Mouse (Mus musculus) hindbrain, embryonic 16.5 days (tissue): Measurements from ENCODE around the gene Gpr152. TPM values are rescaled to one million over a fixed set of nuclear protein-coding genes. Genes with fewer than 3 reads are reported as not detected.

Experiments
- ATAC-seq: fragments of 200-750 bp; cut with Nextera tagmentation; 2 replicates; pipeline ENCODE4 v1.8.0; 2017; ENCODE audit warnings: moderate TSS enrichment, moderate library complexity
- H3K27ac ChIP-seq: fragments of 300-500 bp; sonication (generic); 2 replicates; pipeline ENCODE4 v1.5.1; 2014; ENCODE audit warnings: low read depth, mild to moderate bottlenecking, control low read depth, low read length, moderate library complexity
- H3K27me3 ChIP-seq: fragments of 300-500 bp; sonication (generic); replicated peaks from 2 replicates; pipeline ENCODE4 v1.6.1; 2014; ENCODE audit warnings: low read length; ENCODE audit not compliant: control insufficient read depth, insufficient read depth
- H3K36me3 ChIP-seq: fragments of 300-500 bp; sonication (generic); 2 replicates; pipeline ENCODE4 v1.6.1; 2014; ENCODE audit warnings: mild to moderate bottlenecking, low read length, moderate library complexity, mixed read lengths; ENCODE audit not compliant: control insufficient read depth, insufficient read depth
- H3K4me1 ChIP-seq: fragments of 300-500 bp; sonication (generic); 2 replicates; pipeline ENCODE4 v1.6.1; 2014; ENCODE audit warnings: low read depth, low read length; ENCODE audit not compliant: control insufficient read depth, insufficient read depth
- H3K4me2 ChIP-seq: fragments of 300-500 bp; sonication (generic); 2 replicates; pipeline ENCODE4 v1.6.1; 2014; ENCODE audit warnings: mild to moderate bottlenecking, low read length, control low read depth, moderate library complexity
- H3K4me3 ChIP-seq: fragments of 300-500 bp; sonication (generic); 2 replicates; pipeline ENCODE4 v1.5.1; 2014; ENCODE audit warnings: mild to moderate bottlenecking, low read length, control low read depth, moderate library complexity
- H3K9ac ChIP-seq: fragments of 300-500 bp; sonication (generic); 2 replicates; pipeline ENCODE4 v1.6.1; 2014; ENCODE audit warnings: low read depth, mild to moderate bottlenecking, control low read depth, low read length, moderate library complexity
- H3K9me3 ChIP-seq: fragments of 300-500 bp; sonication (generic); 2 replicates; pipeline ENCODE4 v1.6.1; 2014; ENCODE audit warnings: mild to moderate bottlenecking, low read length, moderate library complexity; ENCODE audit not compliant: control insufficient read depth
- WGBS: fragments of 180-500 bp; shearing (Covaris S2); extraction: QIAGEN DNeasy Blood & Tissue Kit; methylation state at CpG from one replicate; pipeline ENCODE4 v1.1.7; 2014; 5-methylcytosine and 5-hydroxymethylcytosine counted together
- polyA plus RNA-seq: library from polyadenylated mRNA; unstranded; fragments of >200 nt; fragmentation: Nextera tagmentation; extraction: Ambion mirVana; gene quantifications from 2 replicates; pipeline ENCODE4 v1.2.1, GENCODE M21; 2015

The Gpr152 gene
- polyA plus RNA-seq, 1 experiment from 2014 or later = not detected

- Histone ChIP-seq H3K27ac (no peak overlapping the region), H3K4me2 (no peak overlapping the region), H3K36me3 (peaks cover 10% of the 10 kb centered on the region), H3K9ac (no peak overlapping the region), H3K27me3 (no peaks in the 10 kb centered on the region), H3K4me3 (no peak overlapping the region), H3K4me1 (peaks cover 20% of the 10 kb centered on the region), H3K9me3 (no peaks in the 10 kb centered on the region)
- ATAC-seq = no peak
- WGBS = 91% methylated on average over 22 of the region's 22 CpGs
Measured at GRCm38 (mm10) chr19:4150567-4151487, 11.2 kb downstream of the Gpr152 start.

DNA sequence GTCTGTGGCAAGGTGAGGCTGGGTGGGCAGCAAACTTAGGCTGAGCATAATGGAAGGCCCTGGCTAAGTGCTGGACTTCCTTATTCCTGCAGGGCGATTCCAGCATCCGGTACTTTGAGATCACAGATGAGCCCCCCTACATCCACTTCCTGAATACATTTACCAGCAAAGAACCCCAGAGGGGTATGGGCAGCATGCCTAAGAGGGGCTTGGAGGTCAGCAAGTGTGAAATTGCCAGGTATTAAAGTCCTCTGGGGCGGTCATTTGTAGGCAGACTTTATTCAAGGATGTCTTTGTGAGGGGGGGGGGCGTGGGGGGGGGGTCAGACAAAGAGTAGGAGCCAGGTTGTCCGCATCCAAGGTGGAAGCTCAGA, 11.9 kb downstream of the Gpr152 start:
- Histone ChIP-seq H3K4me1 (peaks cover 20% of the 10 kb centered on the region), H3K4me2 (no peak overlapping the region), H3K9ac (no peak overlapping the region), H3K27me3 (no peaks in the 10 kb centered on the region), H3K4me3 (no peak overlapping the region), H3K36me3 (peaks cover 16% of the 10 kb centered on the region), H3K9me3 (no peaks in the 10 kb centered on the region), H3K27ac (no peak overlapping the region)
- no peak for ATAC-seq
- WGBS = 74% methylated on average over 5 of the region's 5 CpGs

DNA sequence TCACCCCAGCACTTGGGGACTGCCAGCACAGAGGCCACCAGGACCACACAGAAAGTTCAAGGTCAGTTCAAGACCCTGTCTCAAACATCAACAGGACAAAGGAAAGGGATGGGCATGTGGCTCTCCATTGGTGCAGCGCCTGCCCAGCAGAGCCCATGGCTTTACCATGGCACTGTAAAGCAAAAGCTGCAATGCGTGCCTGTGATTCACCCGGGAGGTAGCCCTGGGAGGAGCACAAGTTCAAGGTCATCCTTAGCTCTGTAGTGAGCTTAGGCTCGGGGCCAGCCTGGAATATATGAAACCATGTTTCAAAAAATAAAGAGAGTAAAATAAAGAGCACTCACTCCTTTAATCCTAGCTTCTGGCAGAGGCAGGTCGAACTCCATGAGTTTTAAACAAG, 12.3 kb downstream of the Gpr152 start:
- Histone ChIP-seq H3K4me1 (peaks cover 20% of the 10 kb centered on the region), H3K27me3 (no peaks in the 10 kb centered on the region), H3K4me2 (no peak overlapping the region), H3K36me3 (peaks cover 19% of the 10 kb centered on the region), H3K4me3 (no peak overlapping the region), H3K9ac (no peak overlapping the region), H3K9me3 (no peaks in the 10 kb centered on the region), H3K27ac (no peak overlapping the region)
- no peak for ATAC-seq
- WGBS = 87% methylated on average over 5 of the region's 5 CpGs

DNA sequence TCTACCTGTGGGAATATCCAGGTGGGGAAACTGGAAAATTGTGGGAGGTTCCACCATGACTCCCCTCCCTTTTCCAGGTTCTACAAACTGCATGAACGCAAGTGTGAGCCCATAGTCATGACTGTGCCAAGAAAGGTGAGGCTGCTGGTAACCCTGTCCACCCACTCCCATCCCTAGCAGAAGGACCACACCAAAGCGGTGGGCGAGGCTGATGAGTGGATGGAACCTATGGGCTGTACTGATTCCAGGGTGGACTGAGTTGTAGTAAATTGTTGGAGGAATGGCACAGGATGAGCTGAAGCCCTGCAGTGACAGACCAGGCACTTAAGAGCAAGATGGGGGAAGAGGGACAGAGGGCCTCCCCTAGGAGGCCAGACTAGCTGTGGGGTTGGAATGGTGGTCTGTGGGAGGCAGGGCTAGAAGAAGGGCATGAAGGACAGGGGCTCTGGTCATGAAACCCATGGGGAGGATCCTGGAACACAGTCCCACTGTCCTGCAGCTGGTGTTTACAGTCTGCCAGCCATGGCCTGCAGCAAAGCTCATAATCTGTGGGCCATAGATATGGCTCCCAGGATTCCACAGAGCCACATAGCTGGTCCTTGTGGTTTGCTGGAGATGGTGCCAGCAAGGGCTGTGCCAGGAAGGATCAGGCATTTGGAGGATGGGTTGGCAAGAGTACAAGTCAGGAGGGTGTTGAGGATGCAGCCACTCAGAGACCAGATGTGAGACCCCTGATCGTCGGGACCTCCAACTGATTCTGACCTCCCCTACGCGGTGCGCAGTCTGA, 13.1 kb downstream of the Gpr152 start:
- Histone ChIP-seq H3K36me3 (peaks cover 24% of the 10 kb centered on the region), H3K4me2 (no peak overlapping the region), H3K9me3 (no peaks in the 10 kb centered on the region), H3K4me3 (no peak overlapping the region), H3K9ac (no peak overlapping the region), H3K27me3 (no peaks in the 10 kb centered on the region), H3K4me1 (peaks cover 19% of the 10 kb centered on the region), H3K27ac (peak overlapping the region; percentile 23; the same call in 1 of the 2 replicates)
- WGBS = 82% methylated on average over 8 of the region's 8 CpGs
- no peak for ATAC-seq

- peaks cover 13% of the 10 kb centered on the region for H3K4me1 ChIP-seq
- H3K4me3 ChIP-seq = no peak within 1 kb of the TSS
- H3K4me2 ChIP-seq = no peak within 1 kb of the TSS; the same call in 1 of the 2 replicates
- H3K27ac ChIP-seq = peak within 1 kb of the TSS; percentile 34; the same call in 1 of the 2 replicates
- no peak for ATAC-seq
- H3K27me3 ChIP-seq = no peaks in the 10 kb centered on the region
- 75% methylated on average over 11 of the region's 11 CpGs for WGBS
- H3K9me3 ChIP-seq = no peaks in the 10 kb centered on the region
- H3K36me3 ChIP-seq = peaks cover 30% of the 10 kb centered on the region
- no peak within 1 kb of the TSS for H3K9ac ChIP-seq
Measured at GRCm38 (mm10) chr19:4153232-4153654, 13.7 kb downstream of the Gpr152 start, which contains the start of gene Ptprcap. TSS of gene Ptprcap (plus strand) at chr19:4153604.

GRCm38 (mm10) chr19:4154437-4155222, 15.0 kb downstream of the Gpr152 start:
- Histone ChIP-seq H3K27ac (no peak overlapping the region), H3K27me3 (no peaks in the 10 kb centered on the region), H3K36me3 (peaks cover 43% of the 10 kb centered on the region), H3K4me2 (no peak overlapping the region), H3K9ac (no peak overlapping the region; the same call in 1 of the 2 replicates), H3K4me1 (peaks cover 7% of the 10 kb centered on the region), H3K4me3 (no peak overlapping the region), H3K9me3 (no peaks in the 10 kb centered on the region)
- WGBS = 82% methylated on average over 13 of the region's 13 CpGs
- ATAC-seq = no peak

DNA sequence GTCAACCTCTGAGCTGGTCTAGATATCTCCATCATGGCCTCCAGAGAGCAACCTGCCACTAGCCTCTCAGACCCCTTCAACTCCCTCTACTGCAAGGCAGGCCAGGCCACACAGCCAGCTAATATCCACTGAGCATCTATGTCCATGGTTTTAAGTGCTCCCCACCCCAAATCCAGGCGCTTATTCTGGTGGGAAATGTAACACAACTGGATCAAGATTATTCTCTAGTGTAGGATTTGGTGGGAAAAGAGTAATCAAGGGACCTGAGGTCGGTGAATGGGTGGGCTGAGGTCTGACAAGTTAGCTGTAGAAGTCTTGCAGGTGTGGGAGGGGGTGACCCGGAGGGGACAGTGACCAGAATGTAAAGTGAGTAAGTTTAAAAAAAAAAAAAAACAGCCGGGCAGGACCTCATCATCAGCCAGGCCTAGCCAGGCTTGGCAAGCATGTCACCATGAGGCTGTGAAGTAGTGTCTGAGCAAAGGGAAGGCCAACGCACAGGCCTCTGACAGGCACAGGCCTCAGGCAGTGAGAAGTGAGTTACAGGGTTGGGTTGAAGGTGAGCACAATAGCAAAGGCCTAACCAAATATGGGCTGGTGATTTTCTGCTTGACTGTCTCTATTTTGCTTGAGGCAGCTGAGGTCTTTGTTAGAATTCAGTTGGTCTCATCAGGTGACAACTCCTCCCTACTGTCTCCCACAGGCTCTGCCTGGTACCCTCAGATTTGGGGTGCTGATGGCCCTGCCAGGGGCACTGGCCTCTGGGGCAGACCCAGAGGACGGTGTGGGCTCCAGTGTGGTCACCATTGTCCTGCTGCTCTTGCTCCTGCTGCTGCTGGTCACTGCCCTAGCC, 15.9 kb downstream of the Gpr152 start:
- ATAC-seq = no peak
- Histone ChIP-seq H3K4me3 (no peak overlapping the region), H3K27me3 (no peaks in the 10 kb centered on the region), H3K4me2 (no peak overlapping the region), H3K9ac (no peak overlapping the region), H3K9me3 (no peaks in the 10 kb centered on the region), H3K4me1 (no peaks in the 10 kb centered on the region), H3K27ac (no peak overlapping the region), H3K36me3 (peaks cover 45% of the 10 kb centered on the region)
- 67% methylated on average over 6 of the region's 6 CpGs for WGBS

GRCm38 (mm10) chr19:4156073-4156579, 16.5 kb downstream of the Gpr152 start:
- no peak for ATAC-seq
- H3K9ac ChIP-seq = no peak overlapping the region

More at GRCm38 (mm10) chr19:4156073-4156579, 16.5 kb downstream of the Gpr152 start:
- no peaks in the 10 kb centered on the region for H3K4me1 ChIP-seq
- H3K4me2 ChIP-seq = no peak overlapping the region
- H3K4me3 ChIP-seq = no peak overlapping the region
- no peaks in the 10 kb centered on the region for H3K27me3 ChIP-seq
- peaks cover 47% of the 10 kb centered on the region for H3K36me3 ChIP-seq
- no peak overlapping the region for H3K27ac ChIP-seq
- no peaks in the 10 kb centered on the region for H3K9me3 ChIP-seq
- WGBS = 60% methylated on average over 20 of the region's 20 CpGs
